Comparison of ENCODE assay signal across 18 mouse cellular contexts in the genomic region with DNA sequence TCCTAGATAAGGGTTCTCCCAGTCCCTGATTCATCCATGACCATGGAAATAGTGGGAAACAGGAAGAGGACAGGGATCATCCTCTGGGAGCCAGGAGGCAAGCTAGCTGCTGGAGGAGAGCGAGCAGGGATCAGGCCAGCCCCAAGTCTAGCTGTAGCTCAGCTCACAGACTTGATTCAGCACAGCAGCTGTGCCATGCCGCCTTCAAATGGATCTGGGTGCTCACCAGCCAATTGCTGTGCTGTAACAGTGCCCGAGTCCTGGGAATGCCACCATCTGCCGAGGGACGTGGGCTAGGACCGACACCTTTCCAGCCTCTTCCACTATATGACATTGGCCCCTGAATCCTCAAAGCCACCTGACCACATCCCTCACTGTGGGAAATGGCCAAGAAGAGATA. TPM values are rescaled to one million over a fixed set of nuclear protein-coding genes. Genes with fewer than 3 reads are reported as not detected.
DNase-seq lines count a peak whose midpoint lies in the region; ATAC-seq and TF ChIP-seq lines count a peak whose summit lies in the region.
"Had no signal": no experiment of that assay in that cellular context is flagged by ENCODE, and none has a peak within 500 bp of the region (broad histone marks: within the 10 kb centered on the region; RNA-seq: fewer than 3 reads in every experiment).

No protein-coding gene starts in this region.

- no peak for TF ChIP-seq POLR2A in myocyte (IDR thresholded peaks at IDR 0.05; ENCODE audit: insufficient read length, low read depth)

- H3K4me3 ChIP-seq in embryonic facial prominence, embryonic 13.5 days = no peak overlapping the region
- H3K4me3 ChIP-seq in embryonic facial prominence, embryonic 10.5 days = no peak overlapping the region
- H3K4me3 ChIP-seq in heart, embryonic 16.5 days (ENCODE audit: low read length) = no peak overlapping the region
- no peak overlapping the region for H3K4me3 ChIP-seq in heart, embryonic 12.5 days
- H3K4me3 ChIP-seq in myocyte = no peak overlapping the region
- H3K4me3 ChIP-seq: embryonic facial prominence, embryonic 15.5 days; neural tube, embryonic 12.5 days had no signal

- H3K27ac ChIP-seq in embryonic facial prominence, embryonic 13.5 days = peak overlapping the region; percentile 44; the same call in 1 of the 2 replicates
- no peak overlapping the region for H3K27ac ChIP-seq in embryonic facial prominence, embryonic 10.5 days (replicated peaks)
- H3K27ac ChIP-seq in heart, embryonic 16.5 days (ENCODE audit: low read length) = peak overlapping the region; percentile 77; the same call in 1 of the 2 replicates
- no peak overlapping the region for H3K27ac ChIP-seq in heart, embryonic 12.5 days (ENCODE audit: poor library complexity, severe bottlenecking)
- H3K27ac ChIP-seq: embryonic facial prominence, embryonic 15.5 days; neural tube, embryonic 12.5 days had no signal

- no peak overlapping the region for H3K9ac ChIP-seq in embryonic facial prominence, embryonic 13.5 days
- H3K9ac ChIP-seq in heart, embryonic 16.5 days (ENCODE audit: low read length) = no peak overlapping the region
- no peak overlapping the region for H3K9ac ChIP-seq in heart, embryonic 12.5 days
- H3K9ac ChIP-seq: embryonic facial prominence, embryonic 15.5 days; neural tube, embryonic 12.5 days had no signal

- no peak for DNase-seq in embryonic facial prominence, embryonic 10.5 days (ENCODE audit: low spot score)
- DNase-seq in left cerebral cortex, postnatal 36 days (ENCODE audit: low spot score in 2 of 2) = peak; percentile 54 to 71
- no peak for DNase-seq in left cerebral cortex, adult 11 months (ENCODE audit: low spot score)
- DNase-seq in ovary, postnatal 14 days (ENCODE audit: low spot score) = no peak
- DNase-seq: cerebellum, adult 9-11 months; kidney, adult 9 months; lung, adult 2 months had no signal

- no peaks in the 10 kb centered on the region for H3K27me3 ChIP-seq in embryonic facial prominence, embryonic 13.5 days
- H3K27me3 ChIP-seq in embryonic facial prominence, embryonic 10.5 days (replicated peaks; ENCODE audit: low read depth, poor library complexity, severe bottlenecking) = no peaks in the 10 kb centered on the region
- H3K27me3 ChIP-seq in heart, embryonic 16.5 days (ENCODE audit: control insufficient read depth, insufficient read depth, low read length) = no peaks in the 10 kb centered on the region
- 0 out of 2 replicates have a peak, but pooled peaks cover 6% of the 10 kb centered on the region for H3K27me3 ChIP-seq in heart, embryonic 12.5 days (replicated peaks)
- H3K27me3 ChIP-seq in myocyte (ENCODE audit: control insufficient read depth, insufficient read depth, insufficient read length) = no peaks in the 10 kb centered on the region
- H3K27me3 ChIP-seq: embryonic facial prominence, embryonic 15.5 days; neural tube, embryonic 12.5 days had no signal

- ATAC-seq in embryonic facial prominence, embryonic 13.5 days (ENCODE audit: insufficient number of reproducible peaks, insufficient read depth, low FRiP score, low TSS enrichment, low read depth) = no peak
- ATAC-seq in heart, embryonic 16.5 days (replicated peaks; ENCODE audit: extremely low read depth, insufficient read depth, low FRiP score) = no peak
- ATAC-seq in heart, embryonic 12.5 days (ENCODE audit: insufficient number of reproducible peaks, low FRiP score) = no peak
- ATAC-seq: hindbrain, embryonic 16.5 days; midbrain, embryonic 16.5 days had no signal

- no peak overlapping the region for H3ac ChIP-seq in myocyte (ENCODE audit: control insufficient read depth, insufficient read length)

- H3K4me2 ChIP-seq in embryonic facial prominence, embryonic 13.5 days = no peak overlapping the region
- H3K4me2 ChIP-seq in heart, embryonic 16.5 days (ENCODE audit: low read depth, low read length) = no peak overlapping the region
- no peak overlapping the region for H3K4me2 ChIP-seq in heart, embryonic 12.5 days
- H3K4me2 ChIP-seq in myocyte (ENCODE audit: low read depth) = no peak overlapping the region
- H3K4me2 ChIP-seq: embryonic facial prominence, embryonic 15.5 days; heart, embryonic 11.5 days; neural tube, embryonic 12.5 days had no signal

- peaks cover 21% of the 10 kb centered on the region for H3K4me1 ChIP-seq in embryonic facial prominence, embryonic 13.5 days
- peaks cover 32% of the 10 kb centered on the region for H3K4me1 ChIP-seq in embryonic facial prominence, embryonic 10.5 days
- peaks cover 11% of the 10 kb centered on the region for H3K4me1 ChIP-seq in heart, embryonic 16.5 days (ENCODE audit: control insufficient read depth, insufficient read depth, low read length)
- peaks cover 38% of the 10 kb centered on the region for H3K4me1 ChIP-seq in heart, embryonic 12.5 days (replicated peaks)

- H3K9me3 ChIP-seq in embryonic facial prominence, embryonic 13.5 days = no peaks in the 10 kb centered on the region
- no peaks in the 10 kb centered on the region for H3K9me3 ChIP-seq in embryonic facial prominence, embryonic 10.5 days
- H3K9me3 ChIP-seq in heart, embryonic 16.5 days (replicated peaks; ENCODE audit: control insufficient read depth, low read length) = no peaks in the 10 kb centered on the region
- H3K9me3 ChIP-seq in heart, embryonic 12.5 days (replicated peaks) = no peaks in the 10 kb centered on the region
- H3K9me3 ChIP-seq: embryonic facial prominence, embryonic 15.5 days; neural tube, embryonic 12.5 days had no signal

- intact Hi-C loops in left cerebral cortex, postnatal 36 days (cut with DNase I) = no loop called here

- WGBS in embryonic facial prominence, embryonic 13.5 days = 90% methylated on average over 6 of the region's 6 CpGs
- 95% methylated on average over 6 of the region's 6 CpGs for WGBS in embryonic facial prominence, embryonic 10.5 days
- WGBS in heart, embryonic 16.5 days = 85% methylated on average over 6 of the region's 6 CpGs
- 90% methylated on average over 6 of the region's 6 CpGs for WGBS in heart, embryonic 12.5 days

- no peaks in the 10 kb centered on the region for H3K36me3 ChIP-seq in embryonic facial prominence, embryonic 13.5 days
- H3K36me3 ChIP-seq in embryonic facial prominence, embryonic 10.5 days (replicated peaks) = peaks cover 9% of the 10 kb centered on the region; the same call in 1 of the 2 replicates
- no peaks in the 10 kb centered on the region for H3K36me3 ChIP-seq in heart, embryonic 16.5 days (ENCODE audit: control insufficient read depth, insufficient read depth)
- H3K36me3 ChIP-seq in heart, embryonic 12.5 days = no peaks in the 10 kb centered on the region
- H3K36me3 ChIP-seq in myocyte (ENCODE audit: control insufficient read depth, insufficient read depth) = no peaks in the 10 kb centered on the region
- H3K36me3 ChIP-seq: embryonic facial prominence, embryonic 15.5 days; neural tube, embryonic 12.5 days had no signal

- H3K79me2 ChIP-seq in myocyte (ENCODE audit: control insufficient read depth, insufficient read depth) = no peaks in the 10 kb centered on the region

TF ChIP-seq in myocyte, 11 proteins besides CTCF, POLR2A, EP300 and RAD21:
- TF ChIP-seq MYOD1 (IDR thresholded peaks at IDR 0.05; ENCODE audit: control insufficient read depth in 1 of 3, insufficient read length in 2 of 3, low read depth in 2 of 3) (peak in 2 of 3 experiments; percentile 34 to 44), POLR2AphosphoS2 (IDR thresholded peaks at IDR 0.05; ENCODE audit: insufficient read length, low read depth) (no peak), MYOG (IDR thresholded peaks at IDR 0.05; ENCODE audit: control insufficient read depth in 1 of 3, insufficient read depth in 1 of 3, insufficient read length in 2 of 3, low read depth in 2 of 3) (peak in 1 of 3 experiments; percentile 47)

RNA-seq across cellular contexts. Expression of a gene that starts 25.1 kb away (rescaled TPM):
- 8.6 and 10.2 TPM in 2 replicates for polyA plus RNA-seq in embryonic facial prominence, embryonic 13.5 days (2015; fragmentation: Nextera tagmentation; extraction: Ambion mirVana)
- polyA plus RNA-seq in embryonic facial prominence, embryonic 10.5 days (2016; fragmentation: Nextera tagmentation; extraction: Ambion mirVana) = 3.7 and 4.6 TPM in 2 replicates
- polyA plus RNA-seq in heart, embryonic 16.5 days (2015; fragmentation: Nextera tagmentation; extraction: Ambion mirVana) = 14.9 and 16.4 TPM in 2 replicates
- 20.0 and 22.8 TPM in 2 replicates for polyA plus RNA-seq in heart, embryonic 12.5 days (2016; fragmentation: Nextera tagmentation; extraction: Ambion mirVana)
- total RNA-seq in left cerebral cortex, postnatal 36 days (2021) = 10 to 100 TPM; 40.8 to 41.0 TPM
- polyA plus RNA-seq in myocyte (2012; fragmentation: generic; extraction: Trizol) = 16.6 TPM

RNA-seq across cellular contexts. Expression of a gene that starts 30.8 kb away (rescaled TPM):
- polyA plus RNA-seq in embryonic facial prominence, embryonic 13.5 days (2015; fragmentation: Nextera tagmentation; extraction: Ambion mirVana) = 0.61 TPM in 1 of 2 replicates, not detected in the other
- polyA plus RNA-seq in embryonic facial prominence, embryonic 10.5 days (2016; fragmentation: Nextera tagmentation; extraction: Ambion mirVana) = 0.21 and 0.46 TPM in 2 replicates
- not detected in 2 replicates for polyA plus RNA-seq in heart, embryonic 16.5 days (2015; fragmentation: Nextera tagmentation; extraction: Ambion mirVana)
- polyA plus RNA-seq in heart, embryonic 12.5 days (2016; fragmentation: Nextera tagmentation; extraction: Ambion mirVana) = not detected in 2 replicates
- not detected for total RNA-seq in left cerebral cortex, postnatal 36 days (2021)
- polyA plus RNA-seq in myocyte (2012; fragmentation: generic; extraction: Trizol) = not detected
- total RNA-seq: gastrocnemius, adult 8-10 months; layer of hippocampus, adult 8-10 months had no signal
- polyA plus RNA-seq: heart, embryonic 11.5 days; hindbrain, embryonic 16.5 days; midbrain, embryonic 16.5 days; neural tube, embryonic 12.5 days had no signal

Comparison
In these comparisons a context has a peak if more than half of its experiments do, and no peak if none do; other contexts are left out.
1. H3K27ac ChIP-seq: peak in embryonic facial prominence, embryonic 13.5 days (single experiment) and heart, embryonic 16.5 days (single experiment); none in embryonic facial prominence, embryonic 10.5 days (single experiment) and heart, embryonic 12.5 days (single experiment).
2. DNase-seq: peak in left cerebral cortex, postnatal 36 days (2 of 2); none in embryonic facial prominence, embryonic 10.5 days (single experiment), left cerebral cortex, adult 11 months (single experiment) and ovary, postnatal 14 days (single experiment).